Mouse (Mus musculus) hindbrain, embryonic 15.5 days (tissue): Measurements from ENCODE around the gene Ppp2r5c. TPM values are rescaled to one million over a fixed set of nuclear protein-coding genes. Genes with fewer than 3 reads are reported as not detected.

Experiments used
- ATAC-seq: fragments of 200-750 bp; cut with Nextera tagmentation; 2 replicates; pipeline ENCODE4 v1.8.0; 2017; ENCODE audit warnings: low read depth, moderate number of reproducible peaks, moderate TSS enrichment; ENCODE audit not compliant: low FRiP score
- H3K27ac ChIP-seq: fragments of 300-500 bp; sonication (generic); replicated peaks from 2 replicates; pipeline ENCODE4 v1.5.1; 2015; ENCODE audit warnings: mild to moderate bottlenecking, inconsistent platforms
- H3K27me3 ChIP-seq: fragments of 300-500 bp; sonication (generic); 2 replicates; pipeline ENCODE4 v1.6.1; 2015; ENCODE audit warnings: control low read depth, inconsistent platforms
- H3K36me3 ChIP-seq: fragments of 300-500 bp; sonication (generic); 2 replicates; pipeline ENCODE4 v1.6.1; 2015; ENCODE audit warnings: control low read depth, inconsistent platforms
- H3K4me1 ChIP-seq: fragments of 300-500 bp; sonication (generic); replicated peaks from 2 replicates; pipeline ENCODE4 v1.6.1; 2015; ENCODE audit warnings: control low read depth, inconsistent platforms
- H3K4me2 ChIP-seq: fragments of 300-500 bp; sonication (generic); 2 replicates; pipeline ENCODE4 v1.6.1; 2015; ENCODE audit warnings: moderate library complexity, mild to moderate bottlenecking, inconsistent platforms
- H3K4me3 ChIP-seq: fragments of 300-500 bp; sonication (generic); 2 replicates; pipeline ENCODE4 v1.5.1; 2015; ENCODE audit warnings: mild to moderate bottlenecking, inconsistent platforms
- H3K9ac ChIP-seq: fragments of 300-500 bp; sonication (generic); 2 replicates; pipeline ENCODE4 v1.6.1; 2015; ENCODE audit warnings: inconsistent platforms
- H3K9me3 ChIP-seq: fragments of 300-500 bp; sonication (generic); 2 replicates; pipeline ENCODE4 v1.6.1; 2016; ENCODE audit warnings: control low read depth, inconsistent platforms
- WGBS: fragments of 180-500 bp; shearing (Covaris S2); methylation state at CpG from one replicate; pipeline ENCODE4 v1.1.7; 2015; 5-methylcytosine and 5-hydroxymethylcytosine counted together
- polyA plus RNA-seq: library from polyadenylated mRNA; unstranded; fragments of >200 nt; fragmentation: Nextera tagmentation; extraction: Ambion mirVana; gene quantifications from 2 replicates; pipeline ENCODE4 v1.2.1, GENCODE M21; 2015

Gene Ppp2r5c
- polyA plus RNA-seq, 1 experiment from 2014 or later, result 143 TPM

GRCm38 (mm10) chr12:110610713-110611112 is 163.8 kb downstream of the Ppp2r5c start:
- WGBS, result 97% methylated on average over 2 of the region's 2 CpGs
- H3K36me3 ChIP-seq, result peaks cover 31% of the 10 kb centered on the region
- no peak for ATAC-seq
- no peaks in the 10 kb centered on the region for H3K4me1 ChIP-seq
- H3K27ac ChIP-seq, result no peak overlapping the region
- H3K27me3 ChIP-seq, result no peaks in the 10 kb centered on the region
- H3K4me2 ChIP-seq, result no peak overlapping the region
- H3K9ac ChIP-seq, result no peak overlapping the region
- no peaks in the 10 kb centered on the region for H3K9me3 ChIP-seq
- H3K4me3 ChIP-seq, result no peak overlapping the region

- no peak for ATAC-seq
- Histone ChIP-seq H3K36me3 (peaks cover 100% of the 10 kb centered on the region), H3K4me2 (no peak overlapping the region), H3K27me3 (no peaks in the 10 kb centered on the region), H3K27ac (no peak overlapping the region), H3K9ac (no peak overlapping the region), H3K4me1 (no peaks in the 10 kb centered on the region), H3K9me3 (no peaks in the 10 kb centered on the region), H3K4me3 (no peak overlapping the region)
- WGBS, result 95% methylated on average over 11 of the region's 11 CpGs
Measured at GRCm38 (mm10) chr12:110630056-110630455, 183.1 kb downstream of the Ppp2r5c start.

Other genes starting within 250 kb of the Ppp2r5c start
- 1.9 and 3.3 TPM in 2 replicates for gene Dio3, start 168.1 kb upstream of the Ppp2r5c start, polyA plus RNA-seq
- 88.1 and 92.9 TPM in 2 replicates for gene Dync1h1, start 154.3 kb downstream of the Ppp2r5c start, polyA plus RNA-seq
- 0.43 and 0.49 TPM in 2 replicates for gene 1700001K19Rik, start 235.5 kb downstream of the Ppp2r5c start, polyA plus RNA-seq